Mouse (Mus musculus): Measurements from ENCODE around the gene Tcn2. TPM values are rescaled to one million over a fixed set of nuclear protein-coding genes. Genes with fewer than 3 reads are reported as not detected.

Tcn2 gene
- polyA plus RNA-seq, 1 experiment from 2014 or later = 69.7 TPM

- Histone ChIP-seq H3K36me3 (ENCODE audit: control insufficient read depth, insufficient read depth, low read length) (no peaks in the 10 kb centered on the region), H3K27ac (ENCODE audit: low read length) (no peak overlapping the region), H3K4me1 (replicated peaks; ENCODE audit: control insufficient read depth, insufficient read depth, low read length) (peaks cover 23% of the 10 kb centered on the region), H3K4me3 (ENCODE audit: low read length) (no peak overlapping the region), H3K4me2 (ENCODE audit: low read depth, low read length) (no peak overlapping the region), H3K9me3 (ENCODE audit: control insufficient read depth, low read length) (no peaks in the 10 kb centered on the region), H3K27me3 (ENCODE audit: control insufficient read depth, insufficient read depth, low read depth, low read length) (no peaks in the 10 kb centered on the region), H3K9ac (ENCODE audit: low read length) (no peak overlapping the region)
- 73% methylated on average over 4 of the region's 4 CpGs for WGBS
- no peak for ATAC-seq (ENCODE audit: low read depth)
Measured at GRCm38 (mm10) chr11:3909236-3909635, 22.7 kb downstream of the Tcn2 start.

GRCm38 (mm10) chr11:3905446-3905845, 26.5 kb downstream of the Tcn2 start:
- ATAC-seq (ENCODE audit: low read depth) = no peak
- H3K4me1 ChIP-seq (replicated peaks; ENCODE audit: control insufficient read depth, insufficient read depth, low read length) = peaks cover 7% of the 10 kb centered on the region; the same call in 1 of the 2 replicates
- 85% methylated on average over 1 of the region's 1 CpGs for WGBS
- no peak overlapping the region for H3K4me2 ChIP-seq (ENCODE audit: low read depth, low read length)
- H3K9me3 ChIP-seq (ENCODE audit: control insufficient read depth, low read length) = no peaks in the 10 kb centered on the region
- H3K9ac ChIP-seq (ENCODE audit: low read length) = no peak overlapping the region
- no peak overlapping the region for H3K4me3 ChIP-seq (ENCODE audit: low read length)
- H3K27ac ChIP-seq (ENCODE audit: low read length) = no peak overlapping the region
- H3K36me3 ChIP-seq (ENCODE audit: control insufficient read depth, insufficient read depth, low read length) = no peaks in the 10 kb centered on the region
- H3K27me3 ChIP-seq (ENCODE audit: control insufficient read depth, insufficient read depth, low read depth, low read length) = no peaks in the 10 kb centered on the region

- Histone ChIP-seq H3K27ac (ENCODE audit: low read length) (no peak overlapping the region), H3K36me3 (ENCODE audit: control insufficient read depth, insufficient read depth, low read length) (no peaks in the 10 kb centered on the region), H3K4me1 (replicated peaks; ENCODE audit: control insufficient read depth, insufficient read depth, low read length) (peaks cover 7% of the 10 kb centered on the region; the same call in 1 of the 2 replicates), H3K9me3 (ENCODE audit: control insufficient read depth, low read length) (no peaks in the 10 kb centered on the region), H3K27me3 (ENCODE audit: control insufficient read depth, insufficient read depth, low read depth, low read length) (no peaks in the 10 kb centered on the region), H3K9ac (ENCODE audit: low read length) (no peak overlapping the region), H3K4me3 (ENCODE audit: low read length) (no peak overlapping the region), H3K4me2 (ENCODE audit: low read depth, low read length) (no peak overlapping the region)
- no peak for ATAC-seq (ENCODE audit: low read depth)
- 71% methylated on average over 6 of the region's 6 CpGs for WGBS
Measured at GRCm38 (mm10) chr11:3904673-3905072, 27.3 kb downstream of the Tcn2 start.

GRCm38 (mm10) chr11:3903046-3903445, 28.9 kb downstream of the Tcn2 start:
- Histone ChIP-seq H3K27ac (ENCODE audit: low read length) (no peak overlapping the region), H3K36me3 (ENCODE audit: control insufficient read depth, insufficient read depth, low read length) (no peaks in the 10 kb centered on the region), H3K9ac (ENCODE audit: low read length) (no peak overlapping the region), H3K4me3 (ENCODE audit: low read length) (no peak overlapping the region), H3K4me1 (replicated peaks; ENCODE audit: control insufficient read depth, insufficient read depth, low read length) (peaks cover 7% of the 10 kb centered on the region; the same call in 1 of the 2 replicates), H3K27me3 (ENCODE audit: control insufficient read depth, insufficient read depth, low read depth, low read length) (no peaks in the 10 kb centered on the region), H3K9me3 (ENCODE audit: control insufficient read depth, low read length) (no peaks in the 10 kb centered on the region), H3K4me2 (ENCODE audit: low read depth, low read length) (no peak overlapping the region)
- WGBS = 61% methylated on average over 5 of the region's 5 CpGs
- peak; percentile 76 for ATAC-seq (ENCODE audit: low read depth)

- Histone ChIP-seq H3K9me3 (ENCODE audit: control insufficient read depth, low read length) (no peaks in the 10 kb centered on the region), H3K36me3 (ENCODE audit: control insufficient read depth, insufficient read depth, low read length) (no peaks in the 10 kb centered on the region), H3K27me3 (ENCODE audit: control insufficient read depth, insufficient read depth, low read depth, low read length) (no peaks in the 10 kb centered on the region), H3K9ac (ENCODE audit: low read length) (no peak overlapping the region), H3K4me1 (replicated peaks; ENCODE audit: control insufficient read depth, insufficient read depth, low read length) (peaks cover 7% of the 10 kb centered on the region; the same call in 1 of the 2 replicates), H3K4me3 (ENCODE audit: low read length) (no peak overlapping the region), H3K4me2 (ENCODE audit: low read depth, low read length) (no peak overlapping the region), H3K27ac (ENCODE audit: low read length) (no peak overlapping the region)
- ATAC-seq (ENCODE audit: low read depth) = no peak
- WGBS = 86% methylated on average over 3 of the region's 3 CpGs
Measured at GRCm38 (mm10) chr11:3902516-3902915, 29.4 kb downstream of the Tcn2 start.

- Histone ChIP-seq H3K36me3 (ENCODE audit: control insufficient read depth, insufficient read depth, low read length) (no peaks in the 10 kb centered on the region), H3K9me3 (ENCODE audit: control insufficient read depth, low read length) (no peaks in the 10 kb centered on the region), H3K4me3 (ENCODE audit: low read length) (no peak overlapping the region), H3K9ac (ENCODE audit: low read length) (no peak overlapping the region), H3K4me1 (replicated peaks; ENCODE audit: control insufficient read depth, insufficient read depth, low read length) (peaks cover 7% of the 10 kb centered on the region; the same call in 1 of the 2 replicates), H3K27me3 (ENCODE audit: control insufficient read depth, insufficient read depth, low read depth, low read length) (no peaks in the 10 kb centered on the region), H3K4me2 (ENCODE audit: low read depth, low read length) (no peak overlapping the region), H3K27ac (ENCODE audit: low read length) (no peak overlapping the region)
- 67% methylated on average over 6 of the region's 6 CpGs for WGBS
- ATAC-seq (ENCODE audit: low read depth) = no peak
Measured at GRCm38 (mm10) chr11:3900296-3900695, 31.7 kb downstream of the Tcn2 start.

- Histone ChIP-seq H3K9ac (ENCODE audit: low read length) (no peak overlapping the region), H3K27ac (ENCODE audit: low read length) (no peak overlapping the region), H3K27me3 (ENCODE audit: control insufficient read depth, insufficient read depth, low read depth, low read length) (no peaks in the 10 kb centered on the region), H3K4me3 (ENCODE audit: low read length) (no peak overlapping the region), H3K4me1 (replicated peaks; ENCODE audit: control insufficient read depth, insufficient read depth, low read length) (0 out of 2 replicates have a peak, but pooled peaks cover 4% of the 10 kb centered on the region), H3K9me3 (ENCODE audit: control insufficient read depth, low read length) (no peaks in the 10 kb centered on the region), H3K36me3 (ENCODE audit: control insufficient read depth, insufficient read depth, low read length) (no peaks in the 10 kb centered on the region), H3K4me2 (ENCODE audit: low read depth, low read length) (no peak overlapping the region; the same call in 1 of the 2 replicates)
- no peak for ATAC-seq (ENCODE audit: low read depth)
- 79% methylated on average over 1 of the region's 1 CpGs for WGBS
Measured at GRCm38 (mm10) chr11:3895933-3896332, 36.0 kb downstream of the Tcn2 start.

- H3K27me3 ChIP-seq (ENCODE audit: control insufficient read depth, insufficient read depth, low read depth, low read length) = no peaks in the 10 kb centered on the region
- H3K9me3 ChIP-seq (ENCODE audit: control insufficient read depth, low read length) = no peaks in the 10 kb centered on the region
- no peaks in the 10 kb centered on the region for H3K36me3 ChIP-seq (ENCODE audit: control insufficient read depth, insufficient read depth, low read length)
- 0 out of 2 replicates have a peak, but pooled peaks cover 4% of the 10 kb centered on the region for H3K4me1 ChIP-seq (replicated peaks; ENCODE audit: control insufficient read depth, insufficient read depth, low read length)
- H3K9ac ChIP-seq (ENCODE audit: low read length) = peak overlapping the region; percentile 64
- H3K4me3 ChIP-seq (ENCODE audit: low read length) = peak overlapping the region; percentile 57
- ATAC-seq (ENCODE audit: low read depth) = peak; percentile 37
- H3K27ac ChIP-seq (ENCODE audit: low read length) = peak overlapping the region; percentile 76
- H3K4me2 ChIP-seq (ENCODE audit: low read depth, low read length) = peak overlapping the region; percentile 77
- WGBS = 1% methylated on average over 10 of the region's 10 CpGs
Measured at GRCm38 (mm10) chr11:3895458-3895857, 36.5 kb downstream of the Tcn2 start.

GRCm38 (mm10) chr11:3894406-3895281, 37.3 kb downstream of the Tcn2 start, which contains the start of the genes 4921536K21Rik and Dusp18:
Gene 4921536K21Rik (minus strand): TSS chr11:3895098.
Gene Dusp18 (plus strand): TSS chr11:3895240.
- peak within 1 kb of the TSS; percentile 77 for H3K4me2 ChIP-seq (ENCODE audit: low read depth, low read length)
- WGBS = 2% methylated on average over 46 of the region's 46 CpGs
- H3K4me3 ChIP-seq (ENCODE audit: low read length) = peak within 1 kb of the TSS; percentile 57
- H3K4me1 ChIP-seq (replicated peaks; ENCODE audit: control insufficient read depth, insufficient read depth, low read length) = 0 out of 2 replicates have a peak, but pooled peaks cover 4% of the 10 kb centered on the region
- H3K27me3 ChIP-seq (ENCODE audit: control insufficient read depth, insufficient read depth, low read depth, low read length) = no peaks in the 10 kb centered on the region
- H3K27ac ChIP-seq (ENCODE audit: low read length) = peak within 1 kb of the TSS; percentile 76
- no peaks in the 10 kb centered on the region for H3K36me3 ChIP-seq (ENCODE audit: control insufficient read depth, insufficient read depth, low read length)
- ATAC-seq (ENCODE audit: low read depth) = peak; percentile 100
- no peaks in the 10 kb centered on the region for H3K9me3 ChIP-seq (ENCODE audit: control insufficient read depth, low read length)
- peak within 1 kb of the TSS; percentile 64 for H3K9ac ChIP-seq (ENCODE audit: low read length)

Data from lung, embryonic 16.5 days (tissue).